Mouse (Mus musculus): ENCODE data around the gene Senp1.

Gene Senp1

DNA sequence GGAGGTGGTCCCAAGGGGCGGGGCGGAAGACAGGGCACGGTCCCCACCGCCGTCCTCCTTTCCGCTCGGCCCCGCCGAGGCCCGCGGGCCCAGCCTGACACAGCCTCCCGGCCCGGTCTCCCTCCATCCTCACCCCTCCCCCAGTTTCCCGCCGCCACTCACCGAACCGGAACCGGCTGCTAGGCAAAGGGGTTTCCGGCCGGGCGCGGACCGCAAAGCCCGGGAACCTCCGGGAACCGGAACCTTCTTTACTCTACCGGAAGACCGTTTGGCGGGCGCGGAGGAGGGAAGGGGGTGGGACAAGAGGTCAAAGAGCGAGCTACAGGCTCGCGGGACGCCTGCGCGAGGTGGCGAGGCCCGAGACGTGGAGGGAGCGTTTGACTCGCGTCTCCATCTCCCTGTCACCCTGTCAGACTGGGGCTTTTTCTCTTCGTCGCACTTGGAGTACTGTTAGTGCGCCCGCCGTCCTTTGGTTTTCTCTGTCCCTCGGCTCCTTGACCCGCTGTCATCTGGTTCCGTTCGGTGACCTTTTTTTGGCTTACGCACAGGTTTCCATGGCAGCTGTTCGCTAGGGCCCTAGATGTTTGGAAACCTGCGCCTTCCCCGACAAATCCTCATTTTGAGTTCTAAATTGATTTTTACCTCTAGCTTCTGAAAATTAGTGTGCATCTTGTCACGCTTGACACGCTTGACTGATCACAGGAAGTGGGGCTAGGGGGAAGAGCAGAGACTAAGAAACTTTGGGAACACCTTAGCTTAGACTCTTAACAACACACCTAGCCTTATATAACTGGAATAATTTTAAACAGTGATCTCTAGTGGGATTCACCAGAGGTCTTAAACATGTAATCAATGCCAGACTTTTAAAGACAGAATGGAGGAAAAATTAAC, at the start of gene Senp1:
Senp1 (minus strand) TSS at position 624 of the 891 bp plus-strand sequence.
- DNase-seq (ENCODE audit: low spot score) = peak; percentile 87

DNA sequence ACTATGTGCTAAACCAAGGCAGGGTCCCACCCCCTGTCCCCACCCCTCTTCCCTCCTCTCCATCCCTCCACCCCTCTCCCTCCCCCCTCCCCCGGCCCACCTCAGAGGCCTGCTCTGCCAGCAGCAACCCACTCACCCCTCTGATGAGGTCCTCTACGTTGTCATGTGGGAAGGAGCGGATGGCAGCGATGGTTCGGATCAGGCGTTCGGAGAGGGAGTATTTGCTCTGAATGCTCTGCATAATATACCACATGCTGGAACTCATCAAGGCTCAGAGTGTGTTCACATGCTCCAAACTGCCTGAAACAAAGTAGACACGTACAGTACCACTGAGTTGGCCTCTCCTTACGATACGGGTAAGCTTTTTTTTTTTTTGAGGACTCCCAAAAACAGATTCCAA, 49.0 kb upstream of the Senp1 start:
- DNase-seq (ENCODE audit: low spot score) = no peak

DNA sequence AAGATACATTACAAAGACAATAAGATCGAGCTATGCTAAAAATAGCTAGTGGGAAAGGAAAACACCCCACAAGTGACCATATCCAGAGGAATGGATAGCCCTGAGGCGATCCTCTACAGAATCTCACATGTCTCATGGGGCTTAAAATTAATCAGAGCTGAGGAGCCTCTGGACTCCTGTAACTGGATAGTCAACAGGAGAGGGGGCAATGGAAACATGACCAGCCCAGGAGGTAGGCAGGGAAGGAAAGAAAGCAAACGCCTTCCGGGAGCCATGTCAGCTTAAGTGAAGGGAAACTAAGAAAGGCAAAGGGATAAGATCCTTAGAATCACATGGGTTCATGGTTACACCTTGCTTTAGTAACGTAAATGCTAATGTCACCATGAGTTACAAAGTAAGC, 47.3 kb upstream of the Senp1 start:
- DNase-seq (ENCODE audit: low spot score) = no peak

DNA sequence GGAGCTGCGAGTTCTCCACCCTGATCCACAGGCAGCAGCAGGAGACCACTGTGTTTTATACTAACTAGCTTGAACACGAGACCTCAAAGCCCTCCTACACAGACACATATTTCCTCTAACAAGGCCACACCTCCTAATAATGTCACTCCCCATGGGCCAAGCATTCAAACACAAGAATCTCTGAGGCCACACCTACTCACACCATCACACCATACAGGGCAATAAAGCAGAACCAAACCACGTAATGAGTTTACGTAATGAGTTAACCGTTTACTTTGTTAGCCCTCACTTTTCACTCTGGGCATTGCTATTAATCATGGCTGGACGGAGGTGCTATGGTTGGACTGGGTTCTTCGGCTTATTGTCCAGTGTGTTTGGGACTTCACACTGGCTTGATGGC, 46.2 kb upstream of the Senp1 start:
- no peak for DNase-seq (ENCODE audit: low spot score)

DNA sequence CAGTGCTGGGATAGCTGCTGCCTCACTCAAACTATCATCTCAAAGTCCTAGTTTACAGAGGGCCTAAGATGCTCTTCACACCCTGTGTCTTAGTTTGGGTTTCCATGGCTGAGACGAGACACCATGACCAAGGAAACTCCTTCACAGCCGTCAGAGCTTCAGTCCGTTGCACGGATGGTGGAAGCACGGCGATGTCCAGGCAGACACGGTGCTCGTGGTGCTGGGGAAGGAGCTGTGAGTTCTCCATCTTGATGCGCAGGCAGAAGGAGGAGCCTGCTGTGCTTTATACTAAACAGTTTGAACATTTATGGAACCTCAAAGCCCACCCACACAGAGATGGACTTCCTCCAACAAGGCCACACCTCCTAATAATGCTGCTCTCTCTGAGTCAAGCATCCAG, 43.3 kb upstream of the Senp1 start:
- DNase-seq (ENCODE audit: low spot score) = no peak

DNA sequence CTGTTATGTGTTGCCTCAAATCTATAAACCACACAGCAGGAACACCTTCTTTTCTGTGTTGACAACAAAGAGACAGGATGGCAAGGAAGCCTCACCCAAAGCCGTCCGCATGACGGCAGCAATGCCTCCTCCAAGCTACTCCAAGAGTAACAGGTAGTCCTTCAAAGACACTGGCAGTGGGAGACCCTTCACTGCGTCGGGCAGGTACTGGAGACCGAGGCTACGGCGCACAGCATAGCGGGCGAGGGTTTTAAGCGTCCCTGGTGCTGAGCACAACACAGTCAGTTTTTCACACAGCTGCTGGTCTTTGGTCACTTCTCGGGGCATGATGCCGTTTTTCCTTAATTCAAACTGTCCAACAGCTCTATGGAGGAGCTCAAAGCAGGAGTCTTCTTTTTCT, 42.1 kb upstream of the Senp1 start:
- DNase-seq (ENCODE audit: low spot score) = no peak

DNA sequence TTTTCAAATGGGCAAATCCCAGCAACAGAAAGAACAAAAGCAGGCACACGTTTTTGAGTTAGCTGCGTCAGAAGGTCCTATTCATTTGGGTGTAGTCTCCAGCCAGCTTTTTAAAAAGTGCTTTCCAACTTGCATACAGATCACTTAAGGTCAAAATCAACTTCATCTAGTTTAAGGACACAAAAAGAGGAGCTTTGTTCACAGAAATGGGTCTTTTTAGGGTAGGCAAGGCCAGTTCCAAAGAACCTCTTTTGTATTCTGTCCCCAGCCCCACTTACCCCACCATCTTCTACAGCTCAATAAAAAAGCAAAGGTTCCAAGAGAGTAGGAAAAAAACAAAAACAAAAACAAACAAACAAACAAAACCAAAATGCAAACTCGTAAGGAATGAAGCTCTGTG, 41.1 kb upstream of the Senp1 start:
- no peak for DNase-seq (ENCODE audit: low spot score)

DNA sequence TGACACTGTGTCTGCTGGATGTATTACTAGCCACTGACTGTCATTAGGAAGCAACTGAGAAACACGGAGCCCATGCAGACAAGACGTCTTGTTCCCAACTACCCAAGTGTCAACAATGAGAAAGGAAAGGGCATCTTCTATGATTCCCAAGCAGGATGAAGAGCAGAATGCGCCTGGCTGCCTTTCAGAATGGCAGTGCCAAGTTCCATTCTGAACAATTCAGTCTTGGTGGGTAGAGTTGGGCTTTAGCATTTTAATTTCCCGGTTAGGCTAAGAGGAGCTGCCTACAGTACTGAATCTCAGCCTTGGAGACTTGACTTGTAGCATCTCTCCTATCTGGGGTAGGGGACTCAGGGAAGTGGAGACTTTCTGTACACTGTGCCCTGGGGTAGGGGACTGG, 40.5 kb upstream of the Senp1 start:
- no peak for DNase-seq (ENCODE audit: low spot score)

DNA sequence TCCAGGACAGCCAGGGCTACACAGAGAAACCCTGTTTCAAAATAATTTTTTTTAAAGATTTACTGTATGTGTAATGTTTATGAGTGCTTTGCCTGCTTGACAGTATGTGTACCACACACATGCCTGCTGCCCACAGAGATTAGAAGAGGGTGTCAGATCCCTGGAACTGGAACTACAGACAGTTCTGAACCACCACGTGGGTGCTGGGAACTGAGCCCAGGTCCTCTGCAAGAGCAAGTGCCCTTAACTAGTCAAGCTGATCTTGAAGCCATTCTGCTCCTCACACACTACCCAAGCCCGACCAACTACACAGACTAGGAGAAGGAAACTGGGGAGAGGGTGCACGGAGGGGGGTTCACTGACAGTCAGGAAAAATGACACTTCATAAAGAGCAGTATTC, 39.9 kb upstream of the Senp1 start:
- DNase-seq (ENCODE audit: low spot score) = no peak

DNA sequence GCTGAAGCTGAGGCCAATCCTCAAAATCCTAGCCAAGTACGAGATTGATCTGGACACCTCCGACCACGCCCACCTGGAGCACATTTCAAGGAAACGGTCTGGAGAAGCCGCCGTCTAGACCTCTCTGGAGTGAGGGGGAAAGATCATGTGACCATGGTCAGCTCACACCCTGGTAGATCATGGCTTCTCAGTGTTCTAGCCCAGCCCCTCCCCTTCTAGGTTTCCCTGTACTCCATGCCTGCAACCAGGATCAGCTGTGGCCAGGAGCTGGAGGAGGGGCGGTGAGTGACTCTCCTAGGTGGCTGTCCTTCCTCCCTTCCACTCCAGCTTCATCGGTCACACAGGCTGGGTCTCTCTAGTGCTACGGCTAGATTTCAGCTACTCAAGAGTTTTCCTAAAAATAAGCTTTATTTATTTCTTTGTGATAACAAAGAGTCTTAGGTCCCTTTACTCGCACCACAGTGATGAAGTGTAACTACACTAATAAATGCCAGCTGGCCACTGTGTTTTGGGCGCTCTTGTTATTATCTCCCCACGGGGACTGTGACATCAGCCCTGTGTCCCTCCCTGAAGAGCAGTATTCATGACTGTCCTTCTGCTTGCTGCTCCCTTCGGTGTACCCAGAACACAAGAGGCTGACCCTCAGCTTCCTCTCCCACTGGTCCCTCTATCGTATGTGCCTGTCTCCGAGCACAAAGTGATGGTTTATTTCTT, 38.6 kb upstream of the Senp1 start:
- DNase-seq (ENCODE audit: low spot score) = no peak

DNA sequence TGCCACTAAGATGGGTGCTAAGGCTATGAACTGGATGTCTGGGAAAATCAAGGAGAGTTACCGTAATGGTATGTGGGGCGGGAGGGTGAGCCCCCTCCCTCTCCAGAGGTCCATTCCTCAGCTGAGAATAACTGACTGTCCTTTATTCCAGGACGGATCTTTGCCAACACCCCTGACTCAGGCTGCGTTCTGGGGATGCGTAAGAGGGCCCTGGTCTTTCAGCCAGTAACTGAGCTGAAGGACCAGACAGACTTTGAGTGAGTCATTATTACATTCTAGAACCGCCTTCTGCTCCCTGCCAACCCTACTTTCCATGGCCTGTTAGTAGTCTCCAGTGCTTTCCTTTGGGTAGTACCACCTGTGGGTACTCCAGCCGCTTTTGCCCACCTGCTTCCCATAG, 37.9 kb upstream of the Senp1 start:
- no peak for DNase-seq (ENCODE audit: low spot score)

DNA sequence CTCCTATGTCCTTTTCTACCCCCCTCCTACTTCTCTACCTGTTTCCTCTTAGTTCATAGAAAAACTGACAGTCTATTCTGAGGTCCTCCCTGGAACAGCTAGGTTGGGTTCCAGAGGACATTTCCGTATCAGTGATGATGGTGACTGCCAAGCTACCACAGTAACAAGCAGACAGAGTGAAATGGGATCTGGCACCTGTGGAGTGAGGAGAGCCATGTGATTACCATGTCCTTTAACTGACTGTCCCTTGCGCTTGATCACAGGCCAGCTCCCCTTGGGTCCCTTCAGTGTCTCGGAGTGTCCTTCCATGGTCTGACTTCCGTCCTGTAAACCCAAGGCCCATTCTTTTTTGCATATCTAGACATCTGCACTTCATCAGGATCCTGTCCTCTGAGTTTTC, 37.5 kb upstream of the Senp1 start:
- DNase-seq (ENCODE audit: low spot score) = no peak

DNA sequence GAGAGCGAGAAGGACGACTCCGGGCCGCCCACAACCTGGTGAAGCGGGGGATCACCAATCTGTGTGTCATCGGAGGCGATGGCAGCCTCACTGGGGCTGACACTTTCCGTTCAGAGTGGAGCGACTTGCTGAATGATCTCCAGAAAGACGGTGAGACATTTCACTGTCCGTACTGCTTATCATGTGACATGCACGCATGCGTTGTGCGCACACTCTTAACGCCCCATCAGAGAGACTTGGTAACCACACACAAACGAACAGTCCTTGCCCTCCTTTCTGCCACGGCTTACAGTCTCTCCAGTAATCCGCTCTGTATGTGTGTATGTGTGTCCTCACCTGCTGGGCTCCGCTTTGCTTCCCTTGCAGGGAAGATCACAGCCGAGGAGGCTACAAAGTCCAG, 27.3 kb upstream of the Senp1 start:
- no peak for DNase-seq (ENCODE audit: low spot score)

DNA sequence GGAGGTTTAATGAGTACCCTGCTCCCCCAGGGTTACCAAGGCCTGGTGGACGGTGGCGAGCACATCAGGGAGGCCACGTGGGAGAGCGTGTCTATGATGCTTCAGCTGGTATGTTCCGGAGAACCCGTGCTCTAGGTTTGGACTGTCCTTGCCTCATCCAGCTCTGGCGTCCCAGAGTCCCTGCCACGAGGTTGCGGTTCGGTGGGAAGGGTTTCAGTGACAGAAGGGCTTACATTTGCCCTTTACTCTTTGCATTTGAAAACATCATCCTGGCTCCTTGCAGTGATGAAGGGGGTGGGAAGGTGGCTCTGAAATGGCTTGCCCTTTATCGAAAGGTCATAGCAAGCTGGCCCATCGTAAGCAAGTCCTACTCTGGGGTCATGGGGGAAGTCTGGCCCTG, 25.8 kb upstream of the Senp1 start:
- DNase-seq (ENCODE audit: low spot score) = no peak

DNA sequence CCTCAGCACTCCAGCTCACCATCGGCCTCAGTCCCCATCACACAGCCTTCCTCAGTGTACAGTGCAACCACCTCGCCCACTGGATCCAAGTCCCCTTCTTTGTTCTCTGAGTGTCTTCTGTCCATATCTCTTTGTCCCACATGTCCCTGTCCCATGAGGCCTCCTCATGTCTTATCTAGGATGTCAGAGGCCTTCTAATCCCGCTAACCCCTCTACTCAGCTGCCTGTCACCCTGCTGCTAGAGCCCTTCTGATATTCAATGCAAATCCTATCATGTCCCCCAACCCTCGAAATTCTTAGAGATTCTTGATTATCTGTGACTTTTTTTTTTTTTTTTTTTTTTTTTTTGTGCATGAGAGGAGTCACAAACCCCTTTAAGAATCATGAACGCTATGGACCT, 22.7 kb upstream of the Senp1 start:
- no peak for DNase-seq (ENCODE audit: low spot score)

DNA sequence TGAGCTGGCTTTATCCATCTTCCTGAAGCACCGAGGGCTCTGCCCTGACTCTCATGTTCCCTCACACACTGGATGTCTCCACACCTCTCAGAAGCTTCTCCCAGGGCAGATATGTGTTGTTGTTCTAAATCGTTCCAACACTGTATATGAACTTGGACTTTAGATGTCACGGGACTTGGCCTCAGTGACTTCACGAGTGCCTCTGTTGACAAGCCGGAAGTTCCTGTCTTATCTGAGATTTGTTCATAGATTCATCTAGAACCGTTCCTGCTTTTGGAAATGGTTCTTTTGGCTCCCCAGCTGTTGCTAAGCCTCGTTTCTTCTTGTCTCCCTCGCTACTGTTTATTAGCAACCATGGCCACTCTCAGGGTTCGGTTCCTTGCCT, 22.2 kb upstream of the Senp1 start:
- DNase-seq (ENCODE audit: low spot score) = no peak

DNA sequence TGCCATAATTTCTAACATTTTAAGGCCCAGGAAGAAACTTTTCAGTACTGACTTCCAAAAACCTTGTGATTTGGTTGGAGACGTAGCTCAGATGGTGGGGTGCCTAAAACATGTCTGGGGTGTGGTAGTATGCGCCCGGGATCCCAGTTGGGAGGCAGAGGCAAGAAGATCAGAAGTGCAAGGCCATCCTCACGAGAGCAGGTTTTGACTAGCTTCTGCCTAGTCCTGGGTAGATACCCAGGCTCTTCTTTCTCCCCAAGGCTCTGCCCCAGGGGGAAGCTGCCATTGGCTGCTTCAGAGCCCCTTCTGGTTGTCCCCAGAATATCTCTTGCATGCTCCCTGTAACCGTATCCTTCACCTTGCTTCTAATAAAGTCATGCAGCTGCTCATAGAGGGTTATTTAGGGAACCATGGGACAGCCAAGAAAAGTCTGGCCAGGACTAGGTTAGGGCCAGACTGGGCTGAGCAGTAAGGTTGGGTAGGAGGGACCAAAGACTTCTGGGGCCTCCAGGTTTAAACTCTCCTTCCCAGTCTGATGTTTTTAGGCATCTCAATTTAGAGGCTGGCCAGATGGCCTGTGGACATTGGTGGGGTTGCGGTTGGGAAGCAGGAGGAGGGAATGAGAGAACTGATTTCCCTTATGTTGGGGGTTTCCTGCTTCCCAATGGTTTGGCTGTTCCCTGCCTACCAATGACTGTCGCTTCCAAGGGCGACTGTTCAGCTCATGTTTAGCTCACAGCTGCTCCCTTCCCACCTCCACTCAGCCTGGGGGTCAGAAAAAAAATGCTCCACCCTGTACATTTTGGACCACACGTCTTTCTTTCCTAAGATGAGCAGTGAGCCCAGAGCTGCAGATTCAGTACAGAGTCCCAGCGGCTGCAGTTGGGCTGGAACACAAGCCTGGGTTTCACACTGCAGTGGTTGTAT, 21.6 kb upstream of the Senp1 start:
- DNase-seq (ENCODE audit: low spot score) = no peak

DNA sequence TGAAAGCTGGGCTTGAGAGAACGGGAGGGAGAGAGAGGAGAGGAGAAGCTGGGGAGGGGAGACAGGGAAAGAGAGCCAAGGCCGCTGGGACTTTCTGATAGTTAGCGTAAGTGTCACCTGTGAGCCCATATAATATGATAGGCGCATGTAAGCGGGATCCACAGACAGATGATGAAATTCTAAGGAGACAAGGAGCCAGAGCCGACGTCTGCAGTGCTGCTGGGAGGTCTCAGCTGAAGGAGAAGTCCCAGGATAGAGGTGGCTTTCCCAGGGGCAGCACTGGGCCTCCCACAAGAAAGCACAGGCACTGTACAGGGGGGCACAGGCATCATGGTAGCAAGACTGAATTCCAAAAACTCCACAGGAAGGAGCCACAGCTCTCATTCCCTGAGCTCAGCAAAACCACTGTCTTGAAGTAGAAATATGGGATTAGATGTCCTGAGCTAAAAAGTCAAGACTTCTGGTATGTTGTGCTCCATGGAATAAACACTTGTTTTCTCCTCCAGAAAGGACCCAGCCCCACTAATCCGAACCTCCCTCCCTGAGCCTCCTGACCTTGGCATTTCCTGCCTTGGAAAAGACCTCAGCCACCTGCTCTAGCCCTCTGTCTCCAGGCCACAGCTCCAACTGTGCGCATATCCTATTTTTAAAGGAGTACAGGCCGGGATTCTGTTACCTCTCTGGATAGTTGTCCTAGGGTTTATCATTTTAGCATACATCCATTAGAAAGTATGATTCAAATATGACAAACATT, 20.7 kb upstream of the Senp1 start:
- no peak for DNase-seq (ENCODE audit: low spot score)

DNA sequence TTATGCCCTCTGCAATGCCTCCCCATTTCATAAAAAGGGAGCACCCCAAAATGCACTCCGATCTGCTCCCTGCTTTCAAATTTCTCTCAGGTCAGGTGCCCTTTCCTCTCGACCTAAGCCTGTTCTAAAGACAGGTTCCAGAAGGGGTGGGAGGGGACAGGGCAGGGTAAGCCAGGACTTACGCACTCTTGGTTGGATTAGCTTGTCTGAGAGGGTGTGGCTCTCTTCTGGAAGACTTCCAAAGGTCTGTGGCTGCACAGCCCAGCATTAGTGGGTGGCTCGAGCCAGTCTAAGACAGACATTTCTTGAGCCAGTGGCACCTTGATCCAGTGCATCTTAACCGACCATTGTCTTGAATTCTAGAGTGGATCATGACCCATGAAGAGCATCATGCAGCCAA, 18.2 kb upstream of the Senp1 start:
- no peak for DNase-seq (ENCODE audit: low spot score)

DNA sequence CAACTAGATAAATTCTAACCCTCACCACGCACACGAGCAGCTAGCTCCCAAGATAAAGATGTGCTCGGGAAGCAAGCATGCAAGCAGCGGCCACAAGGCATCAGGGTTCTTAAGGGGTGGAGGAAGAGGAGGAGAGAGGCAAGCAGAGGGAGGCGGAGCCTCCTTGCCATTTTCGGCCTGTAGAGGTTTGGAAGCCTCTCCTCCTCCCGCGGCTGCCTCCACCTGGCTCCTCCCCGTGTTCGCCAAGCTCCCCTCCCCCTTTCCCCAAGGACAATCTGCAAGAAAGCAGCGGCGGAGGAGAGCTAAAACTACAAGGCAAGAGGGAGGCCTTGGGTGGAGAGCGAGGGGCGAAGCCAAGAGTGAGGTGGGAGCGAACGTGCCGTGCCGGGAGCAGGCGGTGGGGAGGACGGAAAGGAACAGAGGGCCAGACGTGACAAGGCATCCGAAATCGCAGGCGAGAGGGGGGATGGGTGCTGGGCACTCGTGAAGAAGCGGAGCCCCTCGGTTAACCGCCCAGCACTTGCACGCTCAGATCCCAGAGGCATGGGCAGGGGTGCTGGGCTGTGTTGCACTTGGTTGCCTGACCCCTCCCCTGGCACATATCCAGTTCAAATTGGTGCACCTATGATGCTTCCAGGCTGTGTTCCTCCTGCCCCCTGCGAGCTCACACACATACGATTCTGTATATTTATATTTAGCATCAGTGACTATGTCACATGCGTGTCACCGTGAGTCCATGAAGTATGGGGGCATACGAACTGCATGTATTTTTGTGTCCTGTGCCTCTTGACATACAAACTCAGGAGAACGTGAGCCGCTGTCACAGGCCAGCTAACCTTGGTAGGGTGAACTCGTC, 15.0 kb upstream of the Senp1 start:
- DNase-seq (ENCODE audit: low spot score) = peak; percentile 70
